Mouse (Mus musculus) limb, embryonic 12.5 days (tissue): Measurements from ENCODE around the gene Akr1c14. TPM values are rescaled to one million over a fixed set of nuclear protein-coding genes. Genes with fewer than 3 reads are reported as not detected.
"Not testable (repeated sequence)": the region's sequence is repeated elsewhere in the genome, so short reads cannot be mapped to it uniquely, and the experiment has no call there.

Source experiments
- ATAC-seq: fragments of 200-750 bp; cut with Nextera tagmentation; 2 replicates; pipeline ENCODE4 v1.8.0; 2017; ENCODE audit warnings: low read depth, moderate TSS enrichment; ENCODE audit not compliant: insufficient number of reproducible peaks, insufficient read depth, low FRiP score, low TSS enrichment
- H3K27ac ChIP-seq: fragments of 300-500 bp; sonication (generic); 2 replicates; pipeline ENCODE4 v1.5.1; 2016; ENCODE audit warnings: mild to moderate bottlenecking, moderate library complexity
- H3K27me3 ChIP-seq: fragments of 300-500 bp; sonication (generic); 2 replicates; pipeline ENCODE4 v1.6.1; 2016; ENCODE audit warnings: mild to moderate bottlenecking, moderate library complexity
- H3K36me3 ChIP-seq: fragments of 300-500 bp; sonication (generic); 2 replicates; pipeline ENCODE4 v1.6.1; 2016; ENCODE audit warnings: mild to moderate bottlenecking, moderate library complexity
- H3K4me1 ChIP-seq: fragments of 300-500 bp; sonication (generic); replicated peaks from 2 replicates; pipeline ENCODE4 v1.6.1; 2016
- H3K4me2 ChIP-seq: fragments of 300-500 bp; sonication (generic); 2 replicates; pipeline ENCODE4 v1.6.1; 2016; ENCODE audit warnings: mild to moderate bottlenecking, moderate library complexity
- H3K4me3 ChIP-seq: fragments of 300-500 bp; sonication (generic); replicated peaks from 2 replicates; pipeline ENCODE4 v1.5.1; 2016; ENCODE audit warnings: mild to moderate bottlenecking
- H3K9ac ChIP-seq: fragments of 300-500 bp; sonication (generic); replicated peaks from 2 replicates; pipeline ENCODE4 v1.6.1; 2016; ENCODE audit warnings: mild to moderate bottlenecking, moderate library complexity
- H3K9me3 ChIP-seq: fragments of 300-500 bp; sonication (generic); 2 replicates; pipeline ENCODE4 v1.6.1; 2016; ENCODE audit warnings: mild to moderate bottlenecking, moderate library complexity
- WGBS: fragments of 180-500 bp; shearing (Covaris S2); methylation state at CpG from one replicate; pipeline ENCODE4 v1.1.7; 2016; 5-methylcytosine and 5-hydroxymethylcytosine counted together
- polyA plus RNA-seq: library from polyadenylated mRNA; unstranded; fragments of >200 nt; fragmentation: Nextera tagmentation; extraction: Ambion mirVana; gene quantifications from 2 replicates; pipeline ENCODE4 v1.2.1, GENCODE M21; 2016

Akr1c14 gene
- polyA plus RNA-seq, 1 experiment from 2014 or later = 0.59 TPM

- WGBS = 88% methylated on average over 6 of the region's 6 CpGs
- H3K4me2 ChIP-seq, H3K36me3 ChIP-seq, H3K27ac ChIP-seq, H3K9ac ChIP-seq, H3K27me3 ChIP-seq, H3K4me3 ChIP-seq, ATAC-seq, H3K4me1 ChIP-seq: not testable (repeated sequence)
- H3K9me3 ChIP-seq = peaks cover 14% of the 10 kb centered on the region
Measured at GRCm38 (mm10) chr13:4124471-4124870, 75.7 kb downstream of the Akr1c14 start.

GRCm38 (mm10) chr13:4125846-4126245 lies 77.0 kb downstream of the Akr1c14 start:
- H3K27ac ChIP-seq, H3K36me3 ChIP-seq, H3K9ac ChIP-seq, H3K27me3 ChIP-seq, ATAC-seq, H3K4me3 ChIP-seq, H3K4me1 ChIP-seq, H3K4me2 ChIP-seq: not testable (repeated sequence)
- H3K9me3 ChIP-seq = peaks cover 14% of the 10 kb centered on the region
- 79% methylated on average over 1 of the region's 1 CpGs for WGBS

DNA sequence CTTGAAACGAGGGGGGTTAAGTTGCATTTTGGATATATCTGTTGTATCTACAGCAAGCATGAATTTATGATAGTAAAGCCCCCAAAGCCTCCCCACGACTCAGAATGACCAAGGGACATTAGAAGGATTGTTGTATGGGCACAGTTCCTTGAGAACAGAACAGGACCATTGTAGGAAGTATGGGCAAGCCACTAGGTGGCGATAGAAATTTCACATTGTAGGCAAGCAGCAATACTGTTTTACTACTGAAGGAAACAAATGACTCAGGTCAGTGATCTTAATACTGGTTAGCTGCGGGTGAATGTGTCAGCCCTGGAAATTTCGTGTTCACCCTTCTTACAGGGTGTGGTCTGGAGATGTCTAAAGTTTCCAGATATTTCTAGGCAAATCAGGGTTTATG lies 80.3 kb downstream of the Akr1c14 start:
- Histone ChIP-seq H3K27me3 (no peaks in the 10 kb centered on the region), H3K9me3 (peaks cover 13% of the 10 kb centered on the region), H3K9ac (no peak overlapping the region), H3K27ac (no peak overlapping the region), H3K4me3 (no peak overlapping the region), H3K4me1 (no peaks in the 10 kb centered on the region), H3K4me2 (no peak overlapping the region), H3K36me3 (no peaks in the 10 kb centered on the region)
- ATAC-seq = no peak
- 44% methylated on average over 5 of the region's 5 CpGs for WGBS

GRCm38 (mm10) chr13:4131317-4131716 lies 82.5 kb downstream of the Akr1c14 start:
- no peak overlapping the region for H3K9ac ChIP-seq
- no peaks in the 10 kb centered on the region for H3K36me3 ChIP-seq
- no peak for ATAC-seq
- H3K4me3 ChIP-seq = no peak overlapping the region
- no peak overlapping the region for H3K27ac ChIP-seq
- WGBS = 72% methylated on average over 1 of the region's 1 CpGs
- H3K4me2 ChIP-seq = no peak overlapping the region
- no peaks in the 10 kb centered on the region for H3K4me1 ChIP-seq
- H3K27me3 ChIP-seq = no peaks in the 10 kb centered on the region
- H3K9me3 ChIP-seq = no peaks in the 10 kb centered on the region

GRCm38 (mm10) chr13:4131721-4132120 lies 82.9 kb downstream of the Akr1c14 start:
- no peak overlapping the region for H3K4me2 ChIP-seq
- H3K36me3 ChIP-seq = no peaks in the 10 kb centered on the region
- ATAC-seq = no peak
- no peak overlapping the region for H3K9ac ChIP-seq
- H3K4me1 ChIP-seq = no peaks in the 10 kb centered on the region
- no peaks in the 10 kb centered on the region for H3K27me3 ChIP-seq
- no peak overlapping the region for H3K4me3 ChIP-seq
- WGBS = 66% methylated on average over 3 of the region's 3 CpGs
- H3K9me3 ChIP-seq = no peaks in the 10 kb centered on the region
- H3K27ac ChIP-seq = no peak overlapping the region

DNA sequence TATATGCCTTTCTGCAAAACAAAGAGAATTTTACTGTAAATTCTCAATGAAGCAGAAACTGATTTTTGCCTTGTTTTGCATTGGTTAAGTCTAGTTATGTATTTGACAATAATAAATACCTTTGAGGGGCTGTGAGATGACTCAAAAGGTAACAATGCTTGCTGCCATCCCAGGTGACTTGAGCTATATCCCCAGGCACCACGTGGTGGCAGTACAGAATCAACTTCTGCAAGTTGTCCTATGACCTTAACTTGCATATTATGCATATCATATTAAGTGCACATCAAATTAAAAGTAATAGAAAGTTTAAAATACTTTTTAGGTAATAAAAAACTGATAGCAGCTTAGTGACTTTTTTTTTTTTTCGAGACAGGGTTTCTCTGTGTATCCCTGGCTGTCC lies 84.3 kb downstream of the Akr1c14 start:
- Histone ChIP-seq H3K4me1 (no peaks in the 10 kb centered on the region), H3K9ac (no peak overlapping the region), H3K27me3 (no peaks in the 10 kb centered on the region), H3K4me3 (no peak overlapping the region), H3K9me3 (no peaks in the 10 kb centered on the region), H3K4me2 (no peak overlapping the region), H3K27ac (no peak overlapping the region), H3K36me3 (no peaks in the 10 kb centered on the region)
- no peak for ATAC-seq
- WGBS = 36% methylated on average over 2 of the region's 2 CpGs

Other genes starting within 250 kb of the Akr1c14 start
- gene Calml3, start 244.7 kb upstream of the Akr1c14 start, polyA plus RNA-seq = 0.60 and 0.74 TPM in 2 replicates
- not detected in 2 replicates for gene Calm4, start 211.3 kb upstream of the Akr1c14 start, polyA plus RNA-seq
- gene Calm5, start 194.8 kb upstream of the Akr1c14 start, polyA plus RNA-seq = not detected in 2 replicates
- gene Net1, start 130.8 kb upstream of the Akr1c14 start, polyA plus RNA-seq = 130 and 136 TPM in 2 replicates
- gene Tubal3, start 130.7 kb upstream of the Akr1c14 start, polyA plus RNA-seq = not detected in 2 replicates
- not detected in 2 replicates for gene Ucn3, start 103.7 kb upstream of the Akr1c14 start, polyA plus RNA-seq
- gene Akr1c18, start 101.6 kb downstream of the Akr1c14 start, polyA plus RNA-seq = not detected in 2 replicates
- gene Akr1c13, start 142.1 kb downstream of the Akr1c14 start, polyA plus RNA-seq = 0.93 and 1.1 TPM in 2 replicates
- gene Akr1c19, start 179.7 kb downstream of the Akr1c14 start, polyA plus RNA-seq = 0.26 and 0.61 TPM in 2 replicates
- not detected in 2 replicates for gene Akr1c12, start 230.4 kb downstream of the Akr1c14 start, polyA plus RNA-seq